ENCODE assay signal across 31 mouse cellular contexts in genomic region chr3:94375861-94376260, GRCm38 (mm10). TPM values are rescaled to one million over a fixed set of nuclear protein-coding genes. Genes with fewer than 3 reads are reported as not detected.
DNase-seq lines count a peak whose midpoint lies in the region; ATAC-seq and TF ChIP-seq lines count a peak whose summit lies in the region.
"Had no signal": no experiment of that assay in that cellular context is flagged by ENCODE, and none has a peak within 500 bp of the region (broad histone marks: within the 10 kb centered on the region; RNA-seq: fewer than 3 reads in every experiment).

No protein-coding gene starts in this region.

- H3K9me3 ChIP-seq in heart, postnatal 0 days (replicated peaks; ENCODE audit: control insufficient read depth, low read length), result no peaks in the 10 kb centered on the region
- H3K9me3 ChIP-seq: forebrain, embryonic 10.5 days; forebrain, embryonic 13.5 days; G1E; heart, embryonic 12.5 days; heart, embryonic 15.5 days had no signal

- H3K79me2 ChIP-seq in heart, adult 2 months (replicated peaks; ENCODE audit: control insufficient read depth, insufficient read depth, low read length), result no peaks in the 10 kb centered on the region

- no peak for TF ChIP-seq EP300 in heart, postnatal 0 days (IDR thresholded peaks at IDR 0.05; ENCODE audit: low read depth)
- no peak for TF ChIP-seq EP300 in heart, adult 2 months (IDR thresholded peaks at IDR 0.05; ENCODE audit: insufficient read depth, low read depth, low read length)

- intact Hi-C loops in heart, adult 2 months (cut with DNase I), result no loop called here

- TF ChIP-seq CTCF in heart, postnatal 0 days (IDR thresholded peaks at IDR 0.05; ENCODE audit: low read depth), result no peak
- TF ChIP-seq CTCF in heart, adult 2 months (IDR thresholded peaks at IDR 0.05), result no peak

- no peak overlapping the region for H3K9ac ChIP-seq in heart, postnatal 0 days (replicated peaks; ENCODE audit: low read depth, low read length)
- H3K9ac ChIP-seq in heart, adult 2 months (ENCODE audit: low read depth, low read length), result no peak overlapping the region
- H3K9ac ChIP-seq: forebrain, embryonic 13.5 days; heart, embryonic 12.5 days; heart, embryonic 15.5 days; hindbrain, embryonic 14.5 days had no signal

- no peak overlapping the region for H3K27ac ChIP-seq in heart, postnatal 0 days (ENCODE audit: low read depth)
- H3K27ac ChIP-seq in heart, adult 2 months, result no peak overlapping the region
- H3K27ac ChIP-seq: forebrain, embryonic 10.5 days; forebrain, embryonic 13.5 days; heart, embryonic 15.5 days; hindbrain, embryonic 14.5 days; hindbrain, postnatal 0 days had no signal

- WGBS in heart, postnatal 0 days, result 37% methylated on average over 5 of the region's 5 CpGs
- WGBS in heart, adult 2 months, result 62% methylated on average over 5 of the region's 5 CpGs

- no peak for DNase-seq in heart, postnatal 0 days (ENCODE audit: low spot score)
- DNase-seq in heart, adult 2 months, result no peak
- peak; percentile 74 for DNase-seq in thymus, postnatal 0 days (ENCODE audit: low spot score)
- peak; percentile 77 for DNase-seq in thymus, postnatal 25 days
- no peak for DNase-seq in urinary bladder, postnatal 10 days (ENCODE audit: low spot score)
- no peak for DNase-seq in right cerebral cortex, adult 18-20 months
- DNase-seq: cerebellum, adult 11 months; cerebellum, adult 9-10 months; gastrocnemius, postnatal 10 days; gastrocnemius, postnatal 36 days; heart, adult 11 months; heart, postnatal 14 days; heart, postnatal 4 days had no signal

- no peaks in the 10 kb centered on the region for H3K27me3 ChIP-seq in heart, postnatal 0 days (ENCODE audit: control insufficient read depth, insufficient read depth, low read length)
- H3K27me3 ChIP-seq in heart, adult 2 months (ENCODE audit: control insufficient read depth, insufficient read depth, low read length), result no peaks in the 10 kb centered on the region; the same call in 1 of the 2 replicates
- H3K27me3 ChIP-seq: CH12.LX; forebrain, embryonic 13.5 days had no signal

- no peaks in the 10 kb centered on the region for H3K36me3 ChIP-seq in heart, postnatal 0 days (replicated peaks; ENCODE audit: control insufficient read depth, insufficient read depth, low read length)
- no peaks in the 10 kb centered on the region for H3K36me3 ChIP-seq in heart, adult 2 months (ENCODE audit: control insufficient read depth, insufficient read depth, low read length)
- H3K36me3 ChIP-seq: forebrain, embryonic 10.5 days; G1E; heart, embryonic 12.5 days; heart, embryonic 15.5 days had no signal

- H3K4me3 ChIP-seq in heart, postnatal 0 days (ENCODE audit: low read depth, low read length), result peak overlapping the region; percentile 13; the same call in 1 of the 2 replicates
- no peak overlapping the region for H3K4me3 ChIP-seq in heart, adult 2 months
- H3K4me3 ChIP-seq: forebrain, embryonic 10.5 days; forebrain, embryonic 13.5 days; heart, embryonic 12.5 days; heart, embryonic 15.5 days had no signal

- ATAC-seq in heart, postnatal 0 days (ENCODE audit: insufficient read depth, low read depth), result no peak
- no peak for ATAC-seq in granulocyte monocyte progenitor cell, adult 5-6 weeks (replicated peaks; ENCODE audit: poor library complexity, severe bottlenecking)
- ATAC-seq: forebrain, embryonic 13.5 days; forebrain, embryonic 16.5 days; hindbrain, postnatal 0 days; inflammation-experienced regulatory T-cells, adult 6 months had no signal

- peaks cover 12% of the 10 kb centered on the region; the same call in 1 of the 2 replicates for H3K4me1 ChIP-seq in heart, postnatal 0 days (ENCODE audit: control insufficient read depth, insufficient read depth)
- H3K4me1 ChIP-seq in heart, adult 2 months (ENCODE audit: control insufficient read depth, insufficient read depth, low read length), result peaks cover 1% of the 10 kb centered on the region; the same call in 1 of the 2 replicates

- H3K4me2 ChIP-seq in heart, postnatal 0 days (ENCODE audit: low read depth, low read length), result peak overlapping the region; percentile 25; the same call in 1 of the 2 replicates
- H3K4me2 ChIP-seq: forebrain, embryonic 13.5 days; heart, embryonic 12.5 days; heart, embryonic 15.5 days; hindbrain, embryonic 14.5 days had no signal

- TF ChIP-seq POLR2A in heart, adult 2 months (IDR thresholded peaks at IDR 0.05; ENCODE audit: insufficient read depth, low read depth, low read length), result no peak

RNA-seq across cellular contexts. Expression of gene Rorc, which starts 3.3 kb away (rescaled TPM):
- total RNA-seq in heart, postnatal 0 days (2014; rRNA removed; ENCODE audit: low replicate concordance), result 37.2 and 55.0 TPM in 2 replicates
- 13.5 and 17.1 TPM in 2 replicates for polyA plus RNA-seq in heart, postnatal 0 days (2015; fragmentation: Nextera tagmentation; extraction: Ambion mirVana)
- 10 to 100 TPM; 36.1 to 44.8 TPM for total RNA-seq in heart, adult 2 months (2021)
- polyA plus RNA-seq in heart, adult 2 months (2012; rRNA removed), result 25.7 and 26.7 TPM in 2 replicates
- polyA plus RNA-seq in thymus, postnatal 0 days (2015; fragmentation: Nextera tagmentation; extraction: Ambion mirVana), result 170 and 185 TPM in 2 replicates
- total RNA-seq in granulocyte monocyte progenitor cell, adult 5-6 weeks (2014; fragmentation: Nextera tagmentation), result not detected in 2 replicates
- total RNA-seq in granulocyte monocyte progenitor cell, adult 5-6 weeks (2017), result 0.13 TPM in 1 of 2 replicates, not detected in the other
- total RNA-seq: G1E had no signal
- polyA plus RNA-seq: G1E had no signal

RNA-seq across cellular contexts. Expression of gene C2cd4d, which starts 13.6 kb away (rescaled TPM):
- total RNA-seq in heart, postnatal 0 days (2014; rRNA removed; ENCODE audit: low replicate concordance), result not detected in 2 replicates
- 0.15 and 0.30 TPM in 2 replicates for polyA plus RNA-seq in heart, postnatal 0 days (2015; fragmentation: Nextera tagmentation; extraction: Ambion mirVana)
- not detected for total RNA-seq in heart, adult 2 months (2021)
- 0.14 TPM in 1 of 2 replicates, not detected in the other for polyA plus RNA-seq in heart, adult 2 months (2012; rRNA removed)
- polyA plus RNA-seq in thymus, postnatal 0 days (2015; fragmentation: Nextera tagmentation; extraction: Ambion mirVana), result 1.8 and 3.6 TPM in 2 replicates
- not detected in 2 replicates for total RNA-seq in granulocyte monocyte progenitor cell, adult 5-6 weeks (2014; fragmentation: Nextera tagmentation)
- not detected in 2 replicates for total RNA-seq in granulocyte monocyte progenitor cell, adult 5-6 weeks (2017)
- total RNA-seq: CH12.LX; gastrocnemius, adult 18-20 months; heart, postnatal 4 days had no signal
- polyA plus RNA-seq: C2C12; G1E; inflammation-experienced regulatory T-cells, adult 6 months had no signal

RNA-seq across cellular contexts. Expression of gene Lingo4, which starts 22.5 kb away (rescaled TPM):
- total RNA-seq in heart, postnatal 0 days (2014; rRNA removed; ENCODE audit: low replicate concordance), result not detected in 2 replicates
- 0.19 and 0.25 TPM in 2 replicates for polyA plus RNA-seq in heart, postnatal 0 days (2015; fragmentation: Nextera tagmentation; extraction: Ambion mirVana)
- total RNA-seq in heart, adult 2 months (2021), result under 1 TPM; 0.05 to 0.09 TPM
- polyA plus RNA-seq in heart, adult 2 months (2012; rRNA removed), result 0.04 and 0.09 TPM in 2 replicates
- 8.2 and 14.0 TPM in 2 replicates for polyA plus RNA-seq in thymus, postnatal 0 days (2015; fragmentation: Nextera tagmentation; extraction: Ambion mirVana)
- total RNA-seq in granulocyte monocyte progenitor cell, adult 5-6 weeks (2014; fragmentation: Nextera tagmentation), result not detected in 2 replicates
- not detected in 2 replicates for total RNA-seq in granulocyte monocyte progenitor cell, adult 5-6 weeks (2017)
- total RNA-seq: CH12.LX had no signal
- polyA plus RNA-seq: G1E; heart, embryonic 12.5 days had no signal

RNA-seq across cellular contexts. Expression of gene Them5, which starts 34.0 kb away (rescaled TPM):
- total RNA-seq in heart, postnatal 0 days (2014; rRNA removed; ENCODE audit: low replicate concordance), result not detected in 2 replicates
- polyA plus RNA-seq in heart, postnatal 0 days (2015; fragmentation: Nextera tagmentation; extraction: Ambion mirVana), result 0.10 TPM in 1 of 2 replicates, not detected in the other
- total RNA-seq in heart, adult 2 months (2021), result not detected
- not detected in 2 replicates for polyA plus RNA-seq in heart, adult 2 months (2012; rRNA removed)
- 0.27 and 0.47 TPM in 2 replicates for polyA plus RNA-seq in thymus, postnatal 0 days (2015; fragmentation: Nextera tagmentation; extraction: Ambion mirVana)
- not detected in 2 replicates for total RNA-seq in granulocyte monocyte progenitor cell, adult 5-6 weeks (2014; fragmentation: Nextera tagmentation)
- total RNA-seq in granulocyte monocyte progenitor cell, adult 5-6 weeks (2017), result not detected in 2 replicates
- total RNA-seq: adrenal gland, adult 2 months; adrenal gland, postnatal 14 days; adrenal gland, postnatal 4 days; CH12.LX; gastrocnemius, adult 18-20 months; gastrocnemius, postnatal 10 days; gastrocnemius, postnatal 36 days; heart, postnatal 14 days; heart, postnatal 4 days; hindbrain, postnatal 0 days had no signal
- polyA plus RNA-seq: adrenal gland, adult 2 months; C2C12; embryonic facial prominence, embryonic 11.5 days; forebrain, embryonic 10.5 days; G1E; heart, embryonic 12.5 days; hindbrain, embryonic 11.5 days; hindbrain, embryonic 14.5 days; inflammation-experienced regulatory T-cells, adult 6 months had no signal

RNA-seq across cellular contexts. Expression of gene Tdrkh, which starts 37.2 kb away (rescaled TPM):
- 0.34 and 6.5 TPM in 2 replicates for total RNA-seq in heart, postnatal 0 days (2014; rRNA removed; ENCODE audit: low replicate concordance)
- 7.5 and 7.7 TPM in 2 replicates for polyA plus RNA-seq in heart, postnatal 0 days (2015; fragmentation: Nextera tagmentation; extraction: Ambion mirVana)
- 1 to 10 TPM; 3.9 to 4.9 TPM for total RNA-seq in heart, adult 2 months (2021)
- polyA plus RNA-seq in heart, adult 2 months (2012; rRNA removed), result 0.64 and 0.82 TPM in 2 replicates
- 34.3 and 39.1 TPM in 2 replicates for polyA plus RNA-seq in thymus, postnatal 0 days (2015; fragmentation: Nextera tagmentation; extraction: Ambion mirVana)
- 4.5 TPM in 2 replicates for total RNA-seq in granulocyte monocyte progenitor cell, adult 5-6 weeks (2014; fragmentation: Nextera tagmentation)
- 5.7 and 6.1 TPM in 2 replicates for total RNA-seq in granulocyte monocyte progenitor cell, adult 5-6 weeks (2017)
- total RNA-seq: CH12.LX had no signal
- polyA plus RNA-seq: G1E had no signal

Comparison
In these comparisons a context has a peak if more than half of its experiments do, and no peak if none do; other contexts are left out.
1. DNase-seq: peak in thymus, postnatal 0 days (single experiment) and thymus, postnatal 25 days (single experiment); none in heart, postnatal 0 days (single experiment), heart, adult 2 months (0 of 2), urinary bladder, postnatal 10 days (single experiment) and right cerebral cortex, adult 18-20 months (single experiment).
2. RNA of gene Rorc, which starts 3.3 kb away (total RNA-seq): 37.2 to 55.0 TPM in heart, postnatal 0 days and 36.1 to 44.8 TPM in heart, adult 2 months; 0.13 TPM in granulocyte monocyte progenitor cell, adult 5-6 weeks; every median in the first group is over 10 times any median in the second.